Mouse (Mus musculus) embryonic facial prominence, embryonic 14.5 days (tissue): ENCODE data around the gene Psma1. TPM values are rescaled to one million over a fixed set of nuclear protein-coding genes. Genes with fewer than 3 reads are reported as not detected.

Source experiments
- ATAC-seq: fragments of 200-750 bp; cut with Nextera tagmentation; 2 replicates; pipeline ENCODE4 v1.8.0; 2017; ENCODE audit warnings: low read depth, moderate number of reproducible peaks, moderate TSS enrichment
- DNase-seq: peaks from one replicate; pipeline ENCODE4 v3.0.0-alpha.2; 2015; ENCODE audit warnings: low spot score
- H3K27ac ChIP-seq: fragments of 300-500 bp; sonication (generic); replicated peaks from 2 replicates; pipeline ENCODE4 v1.5.1; 2014; ENCODE audit warnings: low read depth, mild to moderate bottlenecking, low read length, moderate library complexity
- H3K27me3 ChIP-seq: fragments of 300-500 bp; sonication (generic); replicated peaks from 2 replicates; pipeline ENCODE4 v1.6.1; 2014; ENCODE audit warnings: low read length; ENCODE audit not compliant: control insufficient read depth, insufficient read depth
- H3K36me3 ChIP-seq: fragments of 300-500 bp; sonication (generic); 2 replicates; pipeline ENCODE4 v1.6.1; 2014; ENCODE audit warnings: low read length, mixed read lengths; ENCODE audit not compliant: control insufficient read depth, insufficient read depth
- H3K4me1 ChIP-seq: fragments of 300-500 bp; sonication (generic); 2 replicates; pipeline ENCODE4 v1.6.1; 2014; ENCODE audit warnings: antibody characterized with exemption, low read length; ENCODE audit not compliant: control insufficient read depth, insufficient read depth
- H3K4me2 ChIP-seq: fragments of 300-500 bp; sonication (generic); 2 replicates; pipeline ENCODE4 v1.6.1; 2014; ENCODE audit warnings: low read depth, mild to moderate bottlenecking, low read length, moderate library complexity, mixed read lengths
- H3K4me3 ChIP-seq: fragments of 300-500 bp; sonication (generic); 2 replicates; pipeline ENCODE4 v1.5.1; 2014; ENCODE audit warnings: low read depth, mild to moderate bottlenecking, low read length
- H3K9ac ChIP-seq: fragments of 300-500 bp; sonication (generic); 2 replicates; pipeline ENCODE4 v1.6.1; 2014; ENCODE audit warnings: low read depth, mild to moderate bottlenecking, low read length, moderate library complexity, mixed read lengths
- H3K9me3 ChIP-seq: fragments of 300-500 bp; sonication (generic); 2 replicates; pipeline ENCODE4 v1.6.1; 2016; ENCODE audit warnings: low read length; ENCODE audit not compliant: control insufficient read depth
- WGBS: fragments of 180-500 bp; shearing (Covaris S2); extraction: QIAGEN DNeasy Blood & Tissue Kit; methylation state at CpG from one replicate; pipeline ENCODE4 v1.1.7; 2014; 5-methylcytosine and 5-hydroxymethylcytosine counted together
- polyA plus RNA-seq: library from polyadenylated mRNA; unstranded; fragments of >200 nt; fragmentation: Nextera tagmentation; extraction: Ambion mirVana; gene quantifications from 2 replicates; pipeline ENCODE4 v1.2.1, GENCODE M21; 2014

The Psma1 gene
- polyA plus RNA-seq: 335 and 353 TPM in 2 replicates

DNA sequence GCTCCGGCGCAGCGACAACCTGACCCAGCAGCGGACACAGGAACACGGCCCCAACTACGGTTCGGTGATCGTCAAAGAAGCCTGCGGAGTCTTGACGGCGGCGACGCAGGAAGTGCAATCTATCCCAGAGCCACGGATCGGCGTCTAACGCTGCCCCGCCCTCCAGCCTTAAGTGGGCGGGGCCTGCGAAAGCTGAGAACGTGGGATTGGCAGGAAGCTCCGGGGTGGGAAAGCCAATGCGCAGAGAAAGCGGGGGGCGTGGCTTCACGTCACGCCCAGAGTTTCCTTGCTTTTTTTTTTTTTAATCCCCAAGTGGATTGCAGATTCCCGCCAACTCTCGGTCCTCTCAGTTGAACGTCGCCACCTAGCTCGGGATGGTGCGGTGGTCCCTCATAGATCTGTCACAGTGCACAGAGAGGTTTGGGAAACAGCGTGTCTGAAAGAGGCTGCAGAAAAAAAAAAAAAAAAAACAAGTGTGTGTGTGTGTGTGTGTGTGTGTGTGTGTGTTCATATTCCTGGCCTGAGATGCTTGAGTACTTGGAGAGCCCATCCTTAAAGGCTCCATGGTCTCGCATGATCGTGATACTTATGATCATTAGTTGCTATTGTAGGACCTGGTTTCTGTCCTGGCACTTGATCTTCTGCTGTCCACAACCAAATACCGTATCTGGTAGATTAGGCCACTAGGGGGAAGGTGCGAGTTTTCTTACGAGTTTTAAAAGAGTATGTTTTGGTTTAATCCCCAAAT lies at the start of gene Psma1:
Psma1 (minus strand) TSS at position 114 of the 748 bp plus-strand sequence.
- Histone ChIP-seq H3K4me1 (peaks cover 3% of the 10 kb centered on the region; the same call in 1 of the 2 replicates), H3K9ac (peak within 1 kb of the TSS; percentile 75), H3K27ac (peak within 1 kb of the TSS; percentile 63), H3K27me3 (no peaks in the 10 kb centered on the region), H3K36me3 (peaks cover 26% of the 10 kb centered on the region), H3K9me3 (no peaks in the 10 kb centered on the region), H3K4me3 (peak within 1 kb of the TSS; percentile 76), H3K4me2 (peak within 1 kb of the TSS; percentile 89)
- ATAC-seq (peak; percentile 92), DNase-seq (peak; percentile 99)
- WGBS: under 1% methylated on average over 39 of the region's 39 CpGs

DNA sequence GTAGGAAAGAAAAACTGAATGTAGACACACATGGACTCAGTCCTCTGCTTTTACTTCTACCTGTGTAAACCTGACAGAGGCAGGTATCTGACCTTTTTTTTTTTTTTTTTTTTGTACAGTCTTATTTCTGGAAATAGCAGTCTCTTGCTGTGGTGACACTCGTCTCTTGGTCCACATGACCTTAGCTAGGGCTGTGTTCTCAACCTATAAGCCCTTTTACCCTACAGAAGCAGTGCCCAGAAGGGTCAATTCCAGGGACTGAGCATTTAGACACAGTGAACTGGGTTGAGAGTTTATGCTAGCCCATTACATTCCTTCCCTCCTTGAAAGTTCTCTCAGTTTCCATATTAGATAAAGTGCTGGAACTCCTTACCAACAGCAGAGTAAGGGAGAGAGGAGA lies 47.6 kb upstream of the Psma1 start:
- no peak overlapping the region for H3K4me2 ChIP-seq
- WGBS: 79% methylated on average over 1 of the region's 1 CpGs
- no peaks in the 10 kb centered on the region for H3K27me3 ChIP-seq
- no peak overlapping the region for H3K4me3 ChIP-seq
- H3K9ac ChIP-seq: no peak overlapping the region
- H3K9me3 ChIP-seq: no peaks in the 10 kb centered on the region
- no peaks in the 10 kb centered on the region for H3K36me3 ChIP-seq
- H3K27ac ChIP-seq: no peak overlapping the region
- ATAC-seq (no peak), DNase-seq (no peak)
- peaks cover 12% of the 10 kb centered on the region for H3K4me1 ChIP-seq

DNA sequence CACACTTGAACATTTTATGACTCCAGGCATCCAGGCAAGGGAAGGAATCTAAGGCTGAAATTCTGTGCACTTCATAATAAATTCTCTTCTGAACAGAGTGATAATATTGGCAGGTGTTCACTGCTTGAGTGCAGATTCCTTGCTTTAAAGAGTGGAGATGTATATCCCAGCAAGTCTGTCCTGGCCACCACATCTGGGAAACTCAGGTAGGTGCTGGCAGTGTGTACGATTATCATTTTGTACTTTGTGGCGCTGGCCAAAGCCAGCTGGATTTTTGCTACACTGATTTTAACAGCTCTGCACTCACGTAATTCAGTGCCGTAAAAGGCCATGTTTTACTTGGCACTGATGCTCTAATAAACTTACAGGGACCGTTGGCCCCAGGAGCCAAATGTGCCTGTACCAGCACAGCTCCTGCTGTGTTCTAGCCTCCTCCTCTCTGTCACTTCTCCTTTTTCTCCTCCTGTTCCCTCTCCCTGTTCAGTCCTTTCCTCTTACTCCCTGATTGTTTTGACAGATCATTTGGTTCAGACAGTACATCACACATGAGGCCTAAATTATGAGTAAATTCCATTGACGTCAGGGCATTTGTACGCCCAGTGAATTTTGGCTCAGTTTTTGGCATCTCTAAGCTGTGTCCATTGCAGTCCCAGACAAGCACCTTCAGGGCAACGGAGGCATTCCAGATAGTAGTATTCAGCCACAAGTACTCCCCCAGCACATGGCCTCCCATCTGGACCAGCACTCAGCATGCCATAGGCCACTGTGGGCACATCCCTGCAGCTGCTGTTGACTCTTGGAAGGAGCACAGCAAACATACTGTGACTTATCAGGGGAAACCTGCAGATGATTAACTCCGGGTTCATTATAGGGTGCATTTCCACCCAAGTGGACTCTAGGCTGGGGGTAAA lies 46.9 kb upstream of the Psma1 start:
- Histone ChIP-seq H3K27me3 (no peaks in the 10 kb centered on the region), H3K4me2 (no peak overlapping the region), H3K27ac (no peak overlapping the region), H3K9ac (no peak overlapping the region), H3K9me3 (no peaks in the 10 kb centered on the region), H3K4me1 (peaks cover 12% of the 10 kb centered on the region), H3K36me3 (no peaks in the 10 kb centered on the region), H3K4me3 (no peak overlapping the region)
- ATAC-seq (0 out of 2 replicates have a peak, but pooled peaks have one; percentile 37), DNase-seq (peak; percentile 53)
- WGBS: 49% methylated on average over 9 of the region's 9 CpGs

DNA sequence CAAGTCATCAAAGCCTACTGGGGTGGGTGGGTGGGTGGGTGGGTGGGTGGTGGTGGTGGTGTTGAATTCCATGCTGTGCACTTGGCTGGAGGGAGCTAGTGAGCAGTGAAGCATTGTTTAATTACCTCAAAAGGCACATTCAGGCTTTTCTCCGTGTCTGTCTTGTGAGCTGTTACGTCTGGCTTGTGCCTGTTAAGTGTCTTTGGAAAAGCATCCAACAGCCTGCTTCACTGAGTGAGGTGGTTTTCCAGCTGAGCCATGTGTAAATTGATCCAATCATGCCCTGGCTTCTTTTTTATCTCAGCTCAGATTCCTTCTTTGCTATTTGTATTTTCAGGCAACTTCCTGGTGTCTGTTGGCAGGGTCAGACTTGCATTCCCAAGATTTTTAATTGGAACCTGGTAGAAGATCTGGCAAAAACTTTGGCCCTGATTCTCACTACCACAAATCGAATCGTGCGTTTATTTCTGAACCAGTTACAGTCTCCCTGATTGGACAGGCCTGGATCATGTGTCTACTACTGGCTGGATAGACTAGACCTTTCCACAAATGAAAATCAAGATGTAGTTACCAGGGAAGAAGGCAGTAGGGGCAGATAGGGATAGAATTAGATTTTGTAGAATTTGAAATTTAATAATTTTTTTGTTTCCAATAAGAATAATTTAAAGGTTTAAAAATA lies 45.9 kb upstream of the Psma1 start:
- Histone ChIP-seq H3K27me3 (no peaks in the 10 kb centered on the region), H3K4me2 (no peak overlapping the region), H3K36me3 (no peaks in the 10 kb centered on the region), H3K9ac (no peak overlapping the region), H3K4me1 (peaks cover 17% of the 10 kb centered on the region), H3K9me3 (no peaks in the 10 kb centered on the region), H3K27ac (no peak overlapping the region), H3K4me3 (no peak overlapping the region)
- ATAC-seq (peak; percentile 47; the same call in 1 of the 2 replicates), DNase-seq (peak; percentile 56)
- WGBS: 40% methylated on average over 5 of the region's 5 CpGs

DNA sequence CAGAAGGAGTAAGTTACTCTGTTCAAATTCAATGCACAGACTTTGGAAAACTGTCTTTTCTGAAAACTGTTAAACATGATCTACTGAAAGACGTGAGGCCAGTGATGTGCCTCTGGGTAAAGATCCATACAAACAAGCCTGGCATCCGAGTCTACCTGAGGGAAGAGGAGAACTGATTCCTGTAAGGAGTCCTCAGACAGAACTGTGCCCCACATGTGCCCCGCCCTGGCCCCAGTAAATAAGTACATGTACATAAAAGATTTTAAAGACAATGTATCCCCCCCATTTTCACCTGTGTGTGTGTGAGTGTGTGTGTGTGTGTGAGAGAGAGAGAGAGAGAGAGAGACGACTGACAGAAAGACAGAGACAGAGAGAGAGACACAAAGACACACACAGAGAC lies 42.0 kb upstream of the Psma1 start:
- Histone ChIP-seq H3K4me3 (no peak overlapping the region), H3K27ac (no peak overlapping the region; the same call in 1 of the 2 replicates), H3K9ac (no peak overlapping the region), H3K27me3 (no peaks in the 10 kb centered on the region), H3K36me3 (no peaks in the 10 kb centered on the region), H3K9me3 (no peaks in the 10 kb centered on the region), H3K4me2 (no peak overlapping the region), H3K4me1 (peaks cover 14% of the 10 kb centered on the region)
- DNase-seq: no peak
- no peak for ATAC-seq
- WGBS: 68% methylated on average over 4 of the region's 4 CpGs

DNA sequence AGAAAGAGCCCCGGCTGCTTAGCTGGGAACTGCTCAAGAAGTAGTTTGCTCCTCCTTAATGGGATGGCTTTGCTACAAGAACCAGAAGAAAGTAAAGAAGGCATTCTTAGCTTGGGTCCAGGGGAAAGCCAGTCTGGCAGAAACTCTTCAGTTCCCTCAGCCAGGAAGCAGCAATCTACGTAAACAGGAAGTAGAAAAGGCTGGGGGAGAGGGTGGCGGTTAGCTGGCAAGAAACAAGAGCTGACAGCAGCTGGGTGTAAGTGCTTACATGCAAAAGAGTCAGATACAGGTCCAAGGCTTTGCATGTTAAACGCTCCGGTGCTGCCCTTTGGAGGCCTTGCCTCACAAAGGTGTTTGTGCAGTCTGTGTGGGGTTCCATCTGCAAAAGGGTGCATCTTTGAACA lies 41.5 kb upstream of the Psma1 start:
- peak; percentile 60 for DNase-seq
- no peak overlapping the region for H3K9ac ChIP-seq
- 46% methylated on average over 5 of the region's 5 CpGs for WGBS
- peak overlapping the region; percentile 68 for H3K27ac ChIP-seq
- no peaks in the 10 kb centered on the region for H3K27me3 ChIP-seq
- H3K9me3 ChIP-seq: no peaks in the 10 kb centered on the region
- peaks cover 10% of the 10 kb centered on the region for H3K4me1 ChIP-seq
- no peak for ATAC-seq
- no peaks in the 10 kb centered on the region for H3K36me3 ChIP-seq
- H3K4me2 ChIP-seq: no peak overlapping the region
- H3K4me3 ChIP-seq: no peak overlapping the region

DNA sequence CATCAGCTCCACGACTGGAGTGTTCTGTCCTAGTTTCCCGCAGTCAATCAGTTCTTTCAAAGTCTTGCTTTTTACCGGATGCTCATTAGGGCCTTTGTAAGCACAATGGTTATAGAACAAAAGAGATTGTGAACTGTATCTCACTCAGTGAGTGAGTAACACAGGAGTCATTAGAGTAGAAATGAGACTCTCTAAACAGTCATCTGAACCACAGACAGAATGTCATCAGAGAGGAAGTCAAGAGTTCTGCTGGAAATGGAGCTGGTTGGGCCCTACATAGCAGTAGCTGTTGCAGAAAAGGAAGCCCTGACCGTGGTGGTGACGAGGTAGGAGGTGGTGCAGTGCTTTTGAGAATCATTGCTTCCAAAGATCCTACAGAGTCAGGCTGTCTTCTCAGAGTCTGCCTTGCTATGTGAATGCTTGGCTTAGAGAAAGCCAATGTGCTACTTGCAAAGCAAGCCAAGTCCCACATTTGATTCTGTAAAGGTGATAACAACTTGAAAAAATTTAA lies 40.5 kb upstream of the Psma1 start:
- no peak overlapping the region for H3K27ac ChIP-seq
- 66% methylated on average over 5 of the region's 5 CpGs for WGBS

DNA sequence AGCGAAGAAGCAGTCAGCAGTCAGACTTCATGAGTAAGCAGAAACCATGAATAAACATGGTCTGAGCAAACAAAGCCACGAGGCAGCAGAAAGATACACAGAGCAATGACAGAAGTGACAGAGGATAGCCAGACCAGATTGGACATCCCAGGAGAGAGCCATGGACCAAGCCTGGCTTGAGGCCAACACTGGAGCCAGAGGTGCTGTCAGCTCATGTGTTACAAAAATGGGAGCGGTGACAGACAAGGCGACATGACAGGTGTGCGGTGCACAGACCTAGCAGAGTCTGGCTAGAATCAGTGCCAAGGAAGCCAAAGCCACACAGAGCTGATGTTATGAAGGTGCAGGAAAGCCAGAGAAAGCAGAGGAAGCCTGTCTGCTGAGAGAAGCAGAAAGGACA lies 35.3 kb upstream of the Psma1 start:
- ATAC-seq (no peak), DNase-seq (no peak)
- no peak overlapping the region for H3K4me2 ChIP-seq
- H3K9me3 ChIP-seq: no peaks in the 10 kb centered on the region
- WGBS: 66% methylated on average over 5 of the region's 5 CpGs
- H3K36me3 ChIP-seq: no peaks in the 10 kb centered on the region
- no peak overlapping the region for H3K9ac ChIP-seq
- H3K4me3 ChIP-seq: no peak overlapping the region
- no peaks in the 10 kb centered on the region for H3K27me3 ChIP-seq
- H3K27ac ChIP-seq: no peak overlapping the region
- H3K4me1 ChIP-seq: no peaks in the 10 kb centered on the region

More for the DNA sequence above, 40.5 kb upstream of the Psma1 start:
- Histone ChIP-seq H3K4me3 (no peak overlapping the region), H3K4me1 (peaks cover 6% of the 10 kb centered on the region), H3K27me3 (no peaks in the 10 kb centered on the region), H3K36me3 (no peaks in the 10 kb centered on the region), H3K9me3 (no peaks in the 10 kb centered on the region), H3K9ac (no peak overlapping the region), H3K4me2 (no peak overlapping the region)
- DNase-seq (no peak), ATAC-seq (peak; percentile 15; the same call in 1 of the 2 replicates)
